Mouse (Mus musculus) G1E-ER4 (cell line): ENCODE results near the gene Gm20479. TPM values are rescaled to one million over a fixed set of nuclear protein-coding genes. Genes with fewer than 3 reads are reported as not detected.

Source experiments
- GATA1 ChIP-seq: IDR thresholded peaks from one replicate; pipeline ENCODE4 v1.8.0; 2012; ENCODE audit warnings: low read length, inconsistent platforms
- polyA plus RNA-seq: library from polyadenylated mRNA; stranded (reverse); fragments of >175 nt; gene quantifications from 2 replicates; pipeline ENCODE4 v1.2.3, GENCODE M21; 2012

The Gm20479 gene
- polyA plus RNA-seq, 1 experiment, result 2.1 TPM

DNA sequence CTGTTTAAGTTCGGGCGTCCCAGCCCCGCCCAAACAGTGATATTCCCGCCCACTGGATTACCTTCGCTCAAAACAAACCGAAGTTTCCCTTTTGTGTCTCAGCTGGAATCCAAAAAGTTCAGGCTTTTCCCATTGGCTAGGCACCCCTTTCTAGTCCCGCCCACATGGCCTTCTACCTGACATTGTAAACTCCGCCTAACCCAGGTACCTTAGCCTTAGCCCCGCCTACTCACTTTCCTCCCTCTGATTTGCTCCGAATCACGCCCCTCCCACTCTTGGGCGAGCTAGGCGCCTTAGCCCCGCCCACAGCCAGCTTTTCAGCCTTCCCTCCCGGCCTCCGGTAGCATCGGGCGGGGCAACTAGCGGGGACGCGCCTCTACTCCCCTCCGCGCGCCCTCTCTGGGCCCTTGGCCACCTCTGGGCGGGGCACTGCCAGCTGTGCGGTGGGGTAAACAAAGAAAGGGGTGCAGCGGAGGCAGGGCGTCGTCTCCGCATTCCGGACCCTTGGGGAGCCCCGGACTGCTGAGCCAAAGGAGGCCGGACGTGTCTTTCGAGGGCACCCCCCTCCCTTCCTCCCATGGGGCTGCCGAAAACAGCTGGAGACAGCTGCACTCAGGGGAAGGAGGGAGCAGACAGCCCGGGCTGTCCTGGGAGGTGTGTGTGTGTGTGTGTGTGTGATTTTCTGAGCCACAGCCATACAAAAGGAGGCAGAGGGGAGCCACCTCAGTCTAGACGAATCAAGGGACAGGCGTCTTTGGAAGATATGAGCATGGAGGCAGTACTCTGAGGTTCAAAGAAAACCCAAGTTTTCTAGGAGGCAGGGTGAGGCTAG is 26.3 kb downstream of the Gm20479 start:
- no peak for TF ChIP-seq GATA1

DNA sequence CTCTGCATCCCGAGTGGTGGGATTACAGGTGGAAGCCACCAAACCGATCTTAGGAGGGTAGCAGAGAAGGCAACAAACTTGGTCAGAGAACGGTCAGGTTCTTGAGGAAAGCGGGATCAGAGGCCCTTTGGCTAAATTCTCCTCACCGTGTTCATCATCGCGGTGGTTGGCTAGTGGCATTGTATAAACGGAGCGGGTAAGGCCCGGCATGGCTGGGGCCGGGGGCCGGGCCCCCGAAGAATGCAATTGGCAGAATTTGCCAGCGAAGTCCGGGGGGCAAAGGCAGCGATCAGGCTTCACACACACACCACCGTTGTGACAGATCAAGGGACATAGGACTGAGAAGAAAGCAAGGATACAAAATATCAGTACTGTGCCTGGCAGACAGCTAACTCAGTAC is 27.2 kb downstream of the Gm20479 start:
- no peak for TF ChIP-seq GATA1

DNA sequence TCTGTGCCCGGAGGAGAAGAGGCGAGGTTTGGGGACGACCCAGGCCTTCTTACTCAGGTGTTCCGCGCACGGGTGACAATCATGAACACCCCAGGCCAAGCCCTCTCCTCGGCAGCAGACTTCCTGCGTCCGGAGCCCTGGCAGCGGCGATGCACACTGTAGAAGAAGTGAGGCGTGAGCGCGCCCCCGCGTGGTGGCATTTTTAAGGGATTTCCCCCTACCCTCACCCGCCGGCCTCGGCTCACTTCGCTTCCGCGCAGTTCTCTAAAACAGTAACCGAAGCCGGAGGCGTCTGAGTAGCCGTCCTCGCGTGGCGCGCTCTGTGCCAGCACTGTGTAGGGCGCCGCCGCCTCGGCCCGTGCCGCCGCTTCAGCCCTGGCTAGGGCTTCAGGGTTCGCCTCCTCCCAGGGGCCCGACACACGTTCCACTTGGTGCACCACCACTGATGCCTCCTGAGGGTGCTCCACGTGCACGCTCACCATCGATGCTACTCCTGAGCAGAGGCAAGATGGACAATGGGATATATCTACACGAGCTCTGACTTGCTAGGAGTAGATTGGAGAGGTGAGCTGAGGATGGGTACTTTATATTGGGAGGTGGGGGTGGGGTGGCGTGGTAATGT is 27.8 kb downstream of the Gm20479 start:
- no peak for TF ChIP-seq GATA1

DNA sequence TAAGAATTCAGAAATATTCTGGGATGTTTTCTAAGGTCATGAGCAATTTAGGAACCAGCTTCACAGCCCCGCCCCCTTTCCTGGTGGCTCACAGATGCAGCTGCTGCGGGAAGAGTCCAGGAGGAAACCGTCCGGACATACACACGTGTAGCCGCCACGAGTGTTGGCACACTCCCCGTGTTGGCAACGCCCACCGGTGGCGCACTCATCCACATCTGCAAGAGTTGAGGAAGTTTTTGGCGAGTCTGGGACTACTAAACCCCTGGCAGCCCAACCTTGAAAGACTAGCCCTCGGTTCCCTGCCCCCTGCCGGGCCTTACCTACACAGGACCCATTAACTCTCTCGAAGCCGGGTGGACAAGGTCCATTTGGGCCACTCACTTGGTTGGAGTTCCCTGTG is 28.6 kb downstream of the Gm20479 start:
- no peak for TF ChIP-seq GATA1

DNA sequence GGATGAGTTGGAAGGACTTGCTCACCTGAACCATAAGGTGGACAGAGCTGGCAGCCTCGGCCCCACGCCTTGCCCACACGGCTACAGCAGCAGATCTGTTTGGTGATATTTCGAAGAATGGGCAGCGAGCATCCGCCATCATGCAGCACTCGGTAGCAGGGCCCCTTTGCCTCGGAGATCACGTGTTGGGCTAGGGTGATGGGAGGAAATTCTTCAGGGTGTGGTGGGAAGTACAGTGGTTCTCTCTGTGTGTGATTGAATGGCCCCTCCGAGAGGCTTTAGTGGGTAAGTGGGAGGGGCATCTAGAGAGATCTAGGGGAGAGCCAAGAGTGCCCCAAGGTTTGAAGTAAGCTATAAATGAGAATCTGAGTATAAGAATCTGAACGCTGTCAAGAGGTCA is 29.1 kb downstream of the Gm20479 start:
- no peak for TF ChIP-seq GATA1

DNA sequence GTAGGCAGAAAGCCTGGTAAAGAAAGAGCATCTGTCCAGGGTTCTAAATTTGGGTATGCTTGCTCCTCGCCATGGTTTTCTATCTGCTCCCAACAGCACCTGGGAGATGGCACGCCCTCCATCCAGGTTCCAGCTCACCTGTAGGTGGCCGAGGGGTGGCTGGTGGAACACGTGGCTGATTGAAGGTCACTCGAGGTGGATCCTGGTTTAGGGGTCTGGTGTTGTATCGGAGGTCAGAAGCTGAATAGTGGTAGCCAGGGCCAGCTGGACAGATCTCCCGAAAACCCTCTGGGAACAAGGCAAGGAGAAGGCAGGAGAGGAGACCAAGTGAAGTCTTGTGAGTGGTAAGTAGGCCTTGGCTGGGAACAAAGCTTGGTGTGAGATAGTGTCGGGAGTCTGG is 29.7 kb downstream of the Gm20479 start:
- no peak for TF ChIP-seq GATA1

DNA sequence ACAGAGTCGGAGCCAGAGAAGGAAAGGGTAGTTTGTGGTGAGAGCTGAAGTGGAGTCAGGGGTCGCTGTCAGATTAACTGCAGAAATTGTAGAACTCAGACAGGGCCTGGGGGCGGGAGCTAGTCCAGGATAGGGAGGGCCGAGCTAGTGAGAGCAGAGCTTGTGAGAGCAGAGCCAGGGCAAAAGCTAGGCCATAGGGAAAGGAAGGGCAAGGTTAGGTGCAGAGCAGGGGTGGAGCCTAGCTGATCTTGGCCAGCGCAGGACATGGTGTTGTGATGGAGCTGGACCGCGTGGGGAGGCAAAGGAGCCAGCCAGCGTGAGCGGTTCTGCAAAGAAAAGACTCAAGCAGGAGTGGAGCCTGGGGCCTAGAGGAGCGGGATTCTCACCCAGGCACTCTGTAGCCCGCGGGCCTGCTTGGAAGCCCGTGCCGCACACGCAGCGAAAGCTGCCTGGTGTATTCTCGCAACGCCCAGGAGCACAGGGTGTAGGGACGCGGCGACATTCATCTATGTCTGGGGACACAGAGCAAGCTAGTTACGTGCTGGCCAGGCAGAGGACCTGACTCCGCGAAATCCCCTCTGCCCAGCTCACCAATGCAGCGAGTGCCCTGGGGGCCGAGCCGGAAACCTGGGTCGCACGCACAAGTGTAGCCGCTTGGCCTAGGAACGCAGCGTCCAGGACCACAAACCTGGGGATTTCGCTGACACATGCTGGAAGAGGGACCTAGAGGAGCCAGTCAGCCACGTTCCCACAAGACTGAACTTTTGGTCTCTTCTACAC is 30.9 kb downstream of the Gm20479 start:
- TF ChIP-seq GATA1, result no peak

DNA sequence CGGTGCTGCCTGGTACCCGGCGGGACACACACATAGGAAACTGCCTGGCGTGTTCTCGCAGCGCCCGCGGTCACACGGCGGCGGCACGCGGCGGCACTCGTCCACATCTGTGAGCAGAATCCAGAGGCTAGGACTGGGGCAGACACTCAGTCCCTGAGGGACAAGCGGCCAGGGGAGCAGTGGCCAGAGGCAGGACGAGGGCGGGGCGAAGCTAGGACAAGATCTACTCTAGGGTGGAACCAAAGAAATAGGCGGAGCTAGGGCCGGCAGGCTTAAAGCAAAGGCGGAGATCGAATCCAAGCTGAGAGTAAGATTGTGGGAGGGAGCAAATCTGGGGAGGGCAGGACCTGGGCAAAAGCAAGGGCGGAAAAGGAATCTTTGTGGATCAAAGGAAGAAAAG is 31.5 kb downstream of the Gm20479 start:
- no peak for TF ChIP-seq GATA1

DNA sequence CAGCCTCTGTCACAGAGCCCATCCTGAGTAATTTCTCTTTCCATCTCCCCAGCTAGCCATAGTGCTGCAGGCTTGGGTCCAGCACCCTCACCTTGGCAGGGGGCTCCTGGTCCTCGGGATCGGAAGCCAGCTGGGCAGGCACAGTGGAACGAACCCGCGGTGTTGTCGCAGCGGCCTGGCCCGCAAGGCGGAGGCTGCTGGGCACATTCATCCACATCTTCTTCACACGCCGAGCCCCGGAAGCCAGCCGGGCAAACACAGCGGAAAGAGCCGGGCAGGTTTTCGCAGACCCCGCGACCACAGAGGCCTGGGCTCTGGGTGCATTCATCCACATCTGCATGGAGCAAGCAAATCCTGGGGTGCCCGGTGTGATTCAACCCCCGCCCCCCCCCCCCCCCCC is 32.3 kb downstream of the Gm20479 start:
- TF ChIP-seq GATA1, result no peak

DNA sequence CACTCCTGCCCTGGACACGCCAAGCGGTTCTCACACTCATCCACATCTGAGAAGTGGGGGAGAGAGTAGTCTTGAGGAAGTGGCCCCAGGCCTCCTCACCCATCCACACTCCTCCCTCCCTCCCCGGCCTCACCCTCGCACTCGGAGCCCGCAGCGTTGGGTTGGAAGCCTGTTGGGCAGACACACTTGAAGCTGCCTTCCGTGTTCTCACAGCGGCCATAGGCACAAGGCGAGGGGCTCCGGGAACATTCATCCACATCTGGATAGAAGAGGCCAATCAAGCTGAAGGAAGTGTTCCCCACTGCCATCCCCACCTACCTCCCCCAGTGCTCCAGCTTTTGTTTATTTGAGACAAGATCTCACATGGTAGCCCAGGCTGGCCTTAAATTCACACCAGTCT is 33.1 kb downstream of the Gm20479 start:
- TF ChIP-seq GATA1, result no peak

DNA sequence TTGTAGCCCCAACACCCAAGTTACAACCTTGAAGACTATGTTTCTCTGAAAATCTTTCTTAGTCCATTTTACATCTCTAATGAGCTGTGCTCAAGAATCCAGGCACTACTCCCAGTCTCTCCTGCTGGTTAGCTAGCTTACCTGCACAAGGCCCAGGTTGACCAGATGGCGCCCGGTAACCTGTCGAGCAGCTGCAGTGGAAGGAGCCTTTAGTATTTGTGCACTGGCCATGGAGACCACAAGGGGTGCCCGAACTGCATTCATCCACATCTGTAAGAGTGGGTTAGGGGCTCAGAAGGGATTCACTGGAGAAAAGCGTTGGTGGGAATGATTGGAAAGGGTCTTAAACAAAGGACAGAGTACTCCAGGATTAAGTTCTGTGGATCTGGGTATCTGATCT is 34.2 kb downstream of the Gm20479 start:
- no peak for TF ChIP-seq GATA1

DNA sequence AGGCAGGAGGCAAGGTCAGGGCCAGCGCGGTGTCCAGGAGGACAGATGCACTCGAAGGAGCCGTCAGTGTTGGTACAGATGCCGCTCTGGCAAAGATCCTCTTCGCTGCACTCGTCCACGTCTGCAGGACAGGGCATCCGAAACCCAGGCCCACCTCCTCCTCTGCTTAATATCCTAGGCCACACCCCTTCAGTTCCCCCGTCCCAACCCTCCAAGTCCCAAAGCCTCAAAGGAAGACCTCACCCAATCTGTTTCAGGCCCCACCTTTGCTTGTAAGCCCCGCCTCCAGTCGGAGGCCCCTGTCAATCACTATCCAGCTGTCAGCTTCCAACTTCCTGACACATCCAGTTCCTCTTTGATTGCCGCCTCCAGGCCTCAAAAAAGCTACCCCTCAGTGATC is 34.9 kb downstream of the Gm20479 start:
- TF ChIP-seq GATA1, result no peak

DNA sequence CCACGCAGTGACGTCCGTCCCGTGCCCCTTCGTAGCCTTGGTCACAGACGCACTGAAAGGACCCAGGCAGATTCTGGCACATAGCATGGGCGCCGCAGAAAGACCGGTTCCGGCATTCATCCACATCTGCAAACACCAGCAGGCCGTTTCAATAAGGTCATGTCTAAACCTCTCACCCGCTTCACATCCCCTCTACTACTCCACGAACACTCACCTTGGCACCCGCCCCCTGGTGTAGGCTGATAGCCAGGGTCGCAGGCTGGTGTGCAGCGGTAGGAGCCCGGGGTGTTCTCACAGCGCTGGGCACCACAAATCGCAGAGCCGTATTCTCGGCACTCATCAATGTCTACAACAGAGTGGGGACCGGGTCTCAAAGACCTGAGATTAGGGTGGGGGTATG is 37.8 kb downstream of the Gm20479 start:
- TF ChIP-seq GATA1, result no peak

DNA sequence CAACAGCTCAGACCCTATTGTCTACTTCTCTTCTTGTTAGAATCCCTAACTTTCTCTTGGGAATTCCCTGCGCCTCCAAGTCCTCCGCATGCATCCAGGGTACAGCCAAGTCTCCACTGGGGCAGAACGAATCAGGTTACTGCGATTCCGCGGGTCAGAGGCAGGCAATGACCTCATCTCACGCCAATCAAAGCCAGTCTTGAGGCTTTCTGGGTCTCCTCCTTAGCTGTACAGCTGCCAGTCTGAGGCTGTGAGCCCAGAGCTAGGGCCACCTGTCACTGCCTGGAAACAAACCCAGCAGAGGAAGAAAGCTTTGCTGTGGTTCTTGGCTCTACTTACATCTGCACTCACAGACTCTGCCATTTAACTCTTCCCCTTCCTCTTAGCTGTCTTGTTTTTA is 41.3 kb downstream of the Gm20479 start:
- no peak for TF ChIP-seq GATA1

DNA sequence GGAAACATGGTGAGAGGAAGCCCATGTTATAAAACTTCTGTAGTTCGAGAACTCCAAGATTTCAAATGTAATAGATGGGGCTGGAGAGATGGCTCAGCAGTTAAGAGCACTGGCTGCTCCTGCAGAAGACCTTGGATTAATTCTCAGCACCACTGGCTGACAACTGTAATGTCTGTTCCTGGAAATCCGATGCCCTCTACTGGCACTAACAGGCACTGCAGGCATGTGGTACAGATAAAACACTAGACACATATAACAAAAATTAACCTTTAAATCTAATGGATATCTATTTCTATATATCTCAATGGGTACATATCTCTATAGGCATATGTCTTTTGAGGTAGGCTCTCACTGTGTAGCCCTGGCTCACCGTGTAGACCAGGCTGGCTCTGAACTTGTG is 42.8 kb downstream of the Gm20479 start:
- no peak for TF ChIP-seq GATA1

DNA sequence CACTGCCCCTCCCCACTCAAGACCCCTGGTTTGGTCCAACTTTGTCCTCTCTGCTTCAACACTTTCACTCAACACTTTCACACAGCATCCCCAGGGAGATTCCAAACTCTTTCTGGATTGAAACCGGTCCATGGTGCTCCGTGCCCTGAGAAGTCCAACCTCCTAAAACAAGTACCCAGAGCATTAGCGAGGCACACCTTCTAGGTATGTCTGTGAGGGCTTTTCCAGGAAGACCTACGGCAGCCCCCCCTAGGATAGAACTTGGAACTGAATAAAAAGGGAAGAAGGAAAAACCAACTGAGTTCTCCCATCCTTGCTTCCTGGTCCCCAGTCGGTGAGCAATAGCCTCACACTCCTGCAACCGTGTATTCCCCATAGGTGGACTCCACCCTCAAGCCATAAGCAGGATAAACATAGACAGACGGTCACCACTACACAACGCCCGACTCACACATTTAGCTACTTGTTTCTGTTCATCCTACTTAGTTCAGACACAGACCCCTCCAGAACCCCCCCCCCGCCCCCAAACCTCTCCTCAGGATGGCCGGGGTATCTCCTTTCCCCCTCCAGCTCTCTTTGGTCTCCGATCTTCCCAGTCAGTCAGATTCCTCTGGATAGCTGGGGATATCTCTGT is 45.5 kb downstream of the Gm20479 start:
- TF ChIP-seq GATA1, result no peak

DNA sequence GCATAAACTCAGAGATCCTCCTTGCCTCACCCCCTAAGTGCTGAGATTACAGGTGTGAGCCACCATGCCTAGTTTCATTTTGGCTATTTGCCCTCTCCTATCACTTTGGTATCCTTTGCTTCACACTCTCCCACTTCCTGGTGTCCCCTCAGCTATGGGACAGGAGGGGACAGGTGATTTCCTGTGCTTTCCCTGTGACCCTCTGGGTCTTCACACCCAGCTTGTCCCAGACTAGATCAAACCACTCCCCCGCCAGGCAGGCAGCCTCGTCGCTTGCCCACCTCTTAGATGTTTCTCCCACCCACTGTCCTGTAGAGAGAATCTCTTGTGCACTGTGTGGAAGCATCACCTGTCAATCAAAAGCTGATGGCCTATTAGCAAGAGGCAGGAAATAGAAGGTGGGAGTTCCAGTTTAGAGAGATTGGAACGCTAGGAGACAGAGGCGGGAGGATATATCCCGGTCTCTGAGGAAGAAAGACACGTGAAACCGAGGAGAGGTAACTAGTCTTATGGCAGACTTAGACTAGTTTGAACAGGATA is 46.2 kb downstream of the Gm20479 start:
- TF ChIP-seq GATA1, result no peak
